Mouse (Mus musculus): Measurements from ENCODE around the gene Tfr2.

DNA sequence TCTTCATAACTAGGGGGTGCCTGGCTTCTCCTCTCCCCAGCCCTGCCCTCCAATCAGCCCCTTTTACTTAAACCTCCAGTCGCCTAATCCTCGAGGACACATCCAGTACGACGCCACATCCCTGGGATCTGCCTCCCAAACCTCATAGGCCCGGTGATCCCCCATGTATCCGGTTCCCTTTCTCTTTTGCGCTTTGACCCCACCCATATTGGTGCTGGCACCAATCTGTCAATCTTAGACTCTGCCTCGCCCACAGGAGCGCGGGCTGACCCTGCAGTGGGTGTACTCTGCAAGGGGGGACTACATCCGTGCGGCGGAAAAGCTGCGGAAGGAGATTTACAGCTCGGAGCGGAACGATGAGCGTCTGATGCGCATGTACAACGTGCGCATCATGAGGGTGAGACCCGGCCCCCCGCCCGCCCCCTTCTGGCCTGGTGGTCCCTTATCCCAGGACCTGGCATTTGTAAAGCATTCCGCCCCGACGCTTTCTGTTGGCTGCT lies 14.1 kb downstream of the Tfr2 start:
- TF ChIP-seq CTCF (IDR thresholded peaks at IDR 0.05; ENCODE audit: low read depth) = no peak
- no peak for TF ChIP-seq EP300 (IDR thresholded peaks at IDR 0.05; ENCODE audit: low read depth)
